Comparison of ENCODE assay signal across 13 mouse cellular contexts in genomic region chr6:65594171-65594570, GRCm38 (mm10).
DNase-seq lines count a peak whose midpoint lies in the region; ATAC-seq and TF ChIP-seq lines count a peak whose summit lies in the region.
"Had no signal": no experiment of that assay in that cellular context is flagged by ENCODE, and none has a peak within 500 bp of the region (broad histone marks: within the 10 kb centered on the region; RNA-seq: fewer than 3 reads in every experiment).

No protein-coding gene starts in this region.

- 46% methylated on average over 3 of the region's 3 CpGs for WGBS in liver, embryonic 11.5 days
- 38% methylated on average over 3 of the region's 3 CpGs for WGBS in liver, embryonic 12.5 days (ENCODE audit: insufficient replicate concordance)
- 85% methylated on average over 3 of the region's 3 CpGs for WGBS in midbrain, embryonic 11.5 days
- WGBS in hindbrain, postnatal 0 days: 82% methylated on average over 3 of the region's 3 CpGs

- no peak for ATAC-seq in liver, embryonic 11.5 days (replicated peaks; ENCODE audit: low FRiP score)
- ATAC-seq in liver, embryonic 12.5 days: peak; percentile 32; the same call in 1 of the 2 replicates
- ATAC-seq in midbrain, embryonic 11.5 days (ENCODE audit: low FRiP score): no peak
- ATAC-seq in hindbrain, postnatal 0 days: no peak

- H3K4me1 ChIP-seq in liver, embryonic 11.5 days (replicated peaks; ENCODE audit: control insufficient read depth, insufficient read depth, low read length): no peaks in the 10 kb centered on the region
- H3K4me1 ChIP-seq in MEL (ENCODE audit: control insufficient read depth in 1 of 2, insufficient read depth in 2 of 2, low read length in 2 of 2): peaks cover 14 to 25% of the 10 kb centered on the region in 2 experiments
- no peaks in the 10 kb centered on the region for H3K4me1 ChIP-seq in liver, embryonic 12.5 days
- no peaks in the 10 kb centered on the region for H3K4me1 ChIP-seq in midbrain, embryonic 11.5 days (ENCODE audit: control insufficient read depth, insufficient read depth, low read length)
- no peaks in the 10 kb centered on the region for H3K4me1 ChIP-seq in hindbrain, postnatal 0 days (ENCODE audit: insufficient read depth, low read length)
- H3K4me1 ChIP-seq: hindbrain, embryonic 12.5 days had no signal

- TF ChIP-seq EP300 in MEL (IDR thresholded peaks at IDR 0.05; ENCODE audit: low read depth in 1 of 2, low read length in 2 of 2): peak; percentile 47 to 74

- no peak overlapping the region for H3K4me2 ChIP-seq in liver, embryonic 11.5 days
- no peak overlapping the region for H3K4me2 ChIP-seq in liver, embryonic 12.5 days
- H3K4me2 ChIP-seq in midbrain, embryonic 11.5 days: no peak overlapping the region
- H3K4me2 ChIP-seq in hindbrain, postnatal 0 days (ENCODE audit: low read depth, low read length): no peak overlapping the region
- H3K4me2 ChIP-seq: hindbrain, embryonic 12.5 days had no signal

- H3K36me3 ChIP-seq in liver, embryonic 11.5 days (ENCODE audit: control insufficient read depth, insufficient read depth, low read length): no peaks in the 10 kb centered on the region
- H3K36me3 ChIP-seq in MEL (ENCODE audit: control insufficient read depth in 1 of 2, insufficient read depth in 2 of 2, low read length in 2 of 2): peaks cover 0 to 20% of the 10 kb centered on the region in 2 experiments; a peak in 2 of 4 replicates
- H3K36me3 ChIP-seq in liver, embryonic 12.5 days: no peaks in the 10 kb centered on the region
- no peaks in the 10 kb centered on the region for H3K36me3 ChIP-seq in midbrain, embryonic 11.5 days (ENCODE audit: control insufficient read depth, insufficient read depth, low read length)
- no peaks in the 10 kb centered on the region for H3K36me3 ChIP-seq in hindbrain, postnatal 0 days (ENCODE audit: insufficient read depth, low read length)
- H3K36me3 ChIP-seq: hindbrain, embryonic 12.5 days had no signal

- H3K9ac ChIP-seq in liver, embryonic 11.5 days (ENCODE audit: low read depth, low read length): no peak overlapping the region
- no peak overlapping the region for H3K9ac ChIP-seq in MEL (ENCODE audit: control insufficient read depth, low read depth, low read length, poor library complexity, severe bottlenecking)
- H3K9ac ChIP-seq in liver, embryonic 12.5 days: no peak overlapping the region
- H3K9ac ChIP-seq in midbrain, embryonic 11.5 days (ENCODE audit: low read length): no peak overlapping the region
- no peak overlapping the region for H3K9ac ChIP-seq in hindbrain, postnatal 0 days (replicated peaks; ENCODE audit: low read length)
- H3K9ac ChIP-seq: hindbrain, embryonic 12.5 days had no signal

- H3K9me3 ChIP-seq in liver, embryonic 11.5 days (ENCODE audit: control insufficient read depth, low read length): no peaks in the 10 kb centered on the region
- H3K9me3 ChIP-seq in MEL (replicated peaks; ENCODE audit: insufficient read depth, low read length): no peaks in the 10 kb centered on the region
- H3K9me3 ChIP-seq in liver, embryonic 12.5 days (replicated peaks): no peaks in the 10 kb centered on the region
- H3K9me3 ChIP-seq in midbrain, embryonic 11.5 days (ENCODE audit: control insufficient read depth, low read length): no peaks in the 10 kb centered on the region
- H3K9me3 ChIP-seq in hindbrain, postnatal 0 days (ENCODE audit: low read length): no peaks in the 10 kb centered on the region
- H3K9me3 ChIP-seq: hindbrain, embryonic 12.5 days had no signal

- no peak for TF ChIP-seq RAD21 in MEL (IDR thresholded peaks at IDR 0.05; ENCODE audit: low read depth, low read length)

- no peak for TF ChIP-seq POLR2A in MEL (IDR thresholded peaks at IDR 0.05; ENCODE audit: control insufficient read depth in 1 of 2, insufficient read depth in 1 of 2, low read depth in 1 of 2, low read length in 2 of 2, poor library complexity in 1 of 2)

- TF ChIP-seq CTCF in MEL (IDR thresholded peaks at IDR 0.05 in 2 of 3, conservative IDR thresholded peaks at IDR 0.05 in 1 of 3; ENCODE audit: control insufficient read depth in 1 of 3, insufficient read depth in 1 of 3, low read depth in 2 of 3, low read length in 3 of 3, poor library complexity in 1 of 3, severe bottlenecking in 1 of 3): no peak
- TF ChIP-seq CTCF in hindbrain, postnatal 0 days (IDR thresholded peaks at IDR 0.05; ENCODE audit: low read depth): no peak

- H3K27me3 ChIP-seq in liver, embryonic 11.5 days (replicated peaks; ENCODE audit: control insufficient read depth, insufficient read depth, low read length): no peaks in the 10 kb centered on the region
- H3K27me3 ChIP-seq in MEL (ENCODE audit: control insufficient read depth in 1 of 2, insufficient read depth in 2 of 2, low read length in 2 of 2): no peaks in the 10 kb centered on the region
- H3K27me3 ChIP-seq in liver, embryonic 12.5 days (replicated peaks): no peaks in the 10 kb centered on the region
- no peaks in the 10 kb centered on the region for H3K27me3 ChIP-seq in midbrain, embryonic 11.5 days (ENCODE audit: control insufficient read depth, insufficient read depth, low read length)
- no peaks in the 10 kb centered on the region for H3K27me3 ChIP-seq in hindbrain, postnatal 0 days (ENCODE audit: insufficient read depth, low read length)
- H3K27me3 ChIP-seq: hindbrain, embryonic 12.5 days had no signal

- DNase-seq in liver: peak; percentile 13
- DNase-seq in liver, embryonic 11.5 days (ENCODE audit: low spot score): no peak
- peak; percentile 91 for DNase-seq in MEL (ENCODE audit: low read depth, low spot score)
- DNase-seq in natural killer cell, adult 2 months (ENCODE audit: low spot score in 2 of 2): peak; percentile 53 to 58
- DNase-seq in thymus, postnatal 36 days: no peak
- DNase-seq in midbrain, embryonic 11.5 days (ENCODE audit: low spot score, missing footprints): no peak
- no peak for DNase-seq in hindbrain, postnatal 0 days (ENCODE audit: low spot score)
- DNase-seq: cerebellum, postnatal 14 days; gastrocnemius, postnatal 10 days; right cerebral cortex, adult 18-20 months had no signal

- H3K27ac ChIP-seq in liver, embryonic 11.5 days (ENCODE audit: low read depth, low read length): no peak overlapping the region
- no peak overlapping the region for H3K27ac ChIP-seq in MEL (ENCODE audit: control insufficient read depth, low read depth, low read length)
- no peak overlapping the region for H3K27ac ChIP-seq in liver, embryonic 12.5 days
- no peak overlapping the region for H3K27ac ChIP-seq in midbrain, embryonic 11.5 days (ENCODE audit: low read depth, low read length)
- no peak overlapping the region for H3K27ac ChIP-seq in hindbrain, postnatal 0 days
- H3K27ac ChIP-seq: hindbrain, embryonic 12.5 days had no signal

- no peaks in the 10 kb centered on the region for H3K79me2 ChIP-seq in MEL (ENCODE audit: control insufficient read depth, insufficient read depth, low read length, poor library complexity)

- no peak overlapping the region for H3K4me3 ChIP-seq in liver, embryonic 11.5 days (ENCODE audit: low read depth, low read length)
- H3K4me3 ChIP-seq in MEL (ENCODE audit: control insufficient read depth in 1 of 2, insufficient read depth in 1 of 2, low read depth in 2 of 2, low read length in 2 of 2): no peak overlapping the region
- H3K4me3 ChIP-seq in liver, embryonic 12.5 days: no peak overlapping the region
- no peak overlapping the region for H3K4me3 ChIP-seq in midbrain, embryonic 11.5 days (ENCODE audit: low read depth, low read length)
- H3K4me3 ChIP-seq in hindbrain, postnatal 0 days (ENCODE audit: low read length): no peak overlapping the region
- H3K4me3 ChIP-seq: hindbrain, embryonic 12.5 days; myocyte had no signal

TF ChIP-seq in MEL, 35 proteins besides CTCF, POLR2A, EP300 and RAD21 (continues in another document):
- no peak for TF ChIP-seq POLR2AphosphoS5 (IDR thresholded peaks at IDR 0.05; ENCODE audit: borderline replicate concordance, low read depth, low read length)
- no peak for TF ChIP-seq SMC3 (IDR thresholded peaks at IDR 0.05; ENCODE audit: low read depth, low read length)
- TF ChIP-seq ETS1 (IDR thresholded peaks at IDR 0.05; ENCODE audit: low read depth, low read length): peak; percentile 76
- TF ChIP-seq ZMIZ1 (IDR thresholded peaks at IDR 0.05; ENCODE audit: low read depth, low read length): no peak
- no peak for TF ChIP-seq GATA1 (IDR thresholded peaks at IDR 0.05; ENCODE audit: low read depth, low read length)
- TF ChIP-seq BHLHE40 (IDR thresholded peaks at IDR 0.05; ENCODE audit: borderline replicate concordance, low read depth, low read length): no peak
- TF ChIP-seq POLR2AphosphoS2 (IDR thresholded peaks at IDR 0.05; ENCODE audit: low read length): no peak
- TF ChIP-seq CHD2 (IDR thresholded peaks at IDR 0.05; ENCODE audit: low read length): no peak
- no peak for TF ChIP-seq ZNF384 (IDR thresholded peaks at IDR 0.05; ENCODE audit: low read depth, low read length)
- TF ChIP-seq MAX (IDR thresholded peaks at IDR 0.05; ENCODE audit: low read length): peak; percentile 51; the same call in 1 of the 2 replicates
- TF ChIP-seq ELF1 (IDR thresholded peaks at IDR 0.05; ENCODE audit: low read depth, low read length): peak; percentile 72
- TF ChIP-seq GABPA (IDR thresholded peaks at IDR 0.05; ENCODE audit: low read depth, low read length): 0 out of 2 replicates have a peak, but pooled peaks have one; percentile 51
- no peak for TF ChIP-seq E2F4 (IDR thresholded peaks at IDR 0.05; ENCODE audit: borderline replicate concordance, low read depth, low read length)
- TF ChIP-seq USF2 (IDR thresholded peaks at IDR 0.05; ENCODE audit: borderline replicate concordance in 1 of 2, insufficient read depth in 1 of 2, low read depth in 1 of 2, low read length in 2 of 2): no peak
- no peak for TF ChIP-seq MEF2A (IDR thresholded peaks at IDR 0.05; ENCODE audit: extremely low read depth, insufficient replicate concordance, low read depth, low read length, poor library complexity, severe bottlenecking)
- TF ChIP-seq HCFC1 (IDR thresholded peaks at IDR 0.05; ENCODE audit: low read depth, low read length): 0 out of 2 replicates have a peak, but pooled peaks have one; percentile 19
- no peak for TF ChIP-seq MAZ (IDR thresholded peaks at IDR 0.05; ENCODE audit: low read depth, low read length)
- no peak for TF ChIP-seq ZC3H11A (IDR thresholded peaks at IDR 0.05; ENCODE audit: low read depth, low read length)
- TF ChIP-seq MYC (IDR thresholded peaks at IDR 0.05; ENCODE audit: low read depth, low read length): peak; percentile 54; the same call in 1 of the 2 replicates
- peak; percentile 59 for TF ChIP-seq MXI1 (IDR thresholded peaks at IDR 0.05; ENCODE audit: low read depth, low read length)
- no peak for TF ChIP-seq TAL1 (IDR thresholded peaks at IDR 0.05; ENCODE audit: low read length)
- TF ChIP-seq TCF12 (IDR thresholded peaks at IDR 0.05; ENCODE audit: low read depth, low read length): 0 out of 2 replicates have a peak, but pooled peaks have one; percentile 15
- peak; percentile 33; the same call in 1 of the 2 replicates for TF ChIP-seq RCOR1 (IDR thresholded peaks at IDR 0.05; ENCODE audit: low read depth, low read length)
- peak; percentile 64 for TF ChIP-seq SIN3A (IDR thresholded peaks at IDR 0.05; ENCODE audit: low read length)
- TF ChIP-seq USF1 (IDR thresholded peaks at IDR 0.05; ENCODE audit: low read depth, low read length): no peak

Comparison
In these comparisons a context has a peak if more than half of its experiments do, and no peak if none do; other contexts are left out.
1. DNase-seq: peak in liver (single experiment), MEL (single experiment) and natural killer cell, adult 2 months (2 of 2); none in liver, embryonic 11.5 days (single experiment), thymus, postnatal 36 days (0 of 2), midbrain, embryonic 11.5 days (single experiment) and hindbrain, postnatal 0 days (single experiment).